Mouse (Mus musculus) megakaryocyte, adult 5-6 weeks (primary cell): ENCODE data around the gene Gak. TPM values are rescaled to one million over a fixed set of nuclear protein-coding genes. Genes with fewer than 3 reads are reported as not detected.
"Not testable (repeated sequence)": the region's sequence is repeated elsewhere in the genome, so short reads cannot be mapped to it uniquely, and the experiment has no call there.

Source experiments
- ATAC-seq: 2 replicates; pipeline ENCODE4 v1.8.0; 2016; ENCODE audit warnings: mild to moderate bottlenecking, inconsistent platforms; ENCODE audit not compliant: poor library complexity, severe bottlenecking
- total RNA-seq, 2 experiments: library from RNA; stranded (forward) in 1 of 2; stranded (reverse) in 1 of 2; fragments of 153-499, 151-499 nt in 1 of 2; fragments of 221-1000, 200-1000 nt in 1 of 2; gene quantifications; 2 replicates each; pipeline versions ENCODE4 v1.2.3 to v1.2.4; 2015 to 2017

The Gak gene
- total RNA-seq, 2 experiments from 2014 or later: 78.9 to 120 TPM

GRCm38 (mm10) chr5:108657406-108657805, 27.9 kb upstream of the Gak start:
- no peak for ATAC-seq

GRCm38 (mm10) chr5:108655891-108656650, 26.5 kb upstream of the Gak start:
- ATAC-seq: no peak

GRCm38 (mm10) chr5:108655381-108655780, 25.8 kb upstream of the Gak start:
- no peak for ATAC-seq

GRCm38 (mm10) chr5:108654444-108654990, 25.0 kb upstream of the Gak start:
- no peak for ATAC-seq

- no peak for ATAC-seq
These were observed 23.8 kb upstream of the Gak start for GRCm38 (mm10) chr5:108653341-108653740.

- ATAC-seq: peak; percentile 86
These were observed 22.3 kb upstream of the Gak start for GRCm38 (mm10) chr5:108651823-108652222.

- ATAC-seq: no peak
These were observed 21.7 kb upstream of the Gak start for GRCm38 (mm10) chr5:108651136-108651720.

GRCm38 (mm10) chr5:108650341-108650740, 20.8 kb upstream of the Gak start:
- ATAC-seq: no peak

GRCm38 (mm10) chr5:108648937-108649576, 19.5 kb upstream of the Gak start:
- no peak for ATAC-seq

GRCm38 (mm10) chr5:108647820-108648465, 18.4 kb upstream of the Gak start:
- no peak for ATAC-seq

- no peak for ATAC-seq
These were observed 17.8 kb upstream of the Gak start for GRCm38 (mm10) chr5:108647311-108647710.

- ATAC-seq: no peak
These were observed 16.7 kb upstream of the Gak start for GRCm38 (mm10) chr5:108646343-108646660.

GRCm38 (mm10) chr5:108645651-108646342, 16.2 kb upstream of the Gak start:
- ATAC-seq: no peak

- no peak for ATAC-seq
These were observed 14.1 kb upstream of the Gak start for GRCm38 (mm10) chr5:108643674-108644073.

GRCm38 (mm10) chr5:108636172-108636571, 6.6 kb upstream of the Gak start:
- ATAC-seq: peak; percentile 93

GRCm38 (mm10) chr5:108634088-108634487, 4.5 kb upstream of the Gak start:
- ATAC-seq: not testable (repeated sequence)

- no peak for ATAC-seq
These were observed 4.1 kb upstream of the Gak start for GRCm38 (mm10) chr5:108633676-108634075.

GRCm38 (mm10) chr5:108628891-108629633, 493 bp downstream of the Gak start:
- ATAC-seq: peak; percentile 58

- ATAC-seq: no peak
These were observed 3.4 kb downstream of the Gak start for GRCm38 (mm10) chr5:108626050-108626660.

GRCm38 (mm10) chr5:108621870-108622269, 7.7 kb downstream of the Gak start:
- ATAC-seq: no peak
